Mouse (Mus musculus): Measurements from ENCODE around the gene Foxi1.

DNA sequence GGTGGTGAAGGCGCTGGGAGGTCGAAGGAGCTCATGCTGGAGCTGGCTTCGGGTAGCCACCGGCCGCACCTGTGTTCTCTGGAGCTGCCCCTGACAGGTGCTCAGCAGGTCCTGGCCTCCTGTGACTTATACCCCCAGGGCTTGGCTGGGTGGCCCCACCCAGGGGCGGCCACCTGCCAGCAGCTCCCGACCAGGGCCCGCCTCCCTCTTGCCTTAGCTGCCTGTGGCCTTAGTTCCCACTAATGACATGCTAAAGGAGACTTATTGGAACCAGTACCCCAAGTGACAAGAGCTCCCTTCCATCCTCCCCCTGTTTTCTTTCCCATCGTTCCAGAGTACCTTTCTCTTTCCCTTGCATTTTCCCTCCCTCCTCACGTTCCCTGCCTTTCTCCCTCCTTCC, at the start of gene Foxi1:
- TF ChIP-seq POLR2A (IDR thresholded peaks at IDR 0.05; ENCODE audit: insufficient read depth, low read length) (no peak), CTCF (IDR thresholded peaks at IDR 0.05; ENCODE audit: low read depth, low read length) (no peak)

All from ES-Bruce4 (cell line).